Mouse (Mus musculus): ENCODE data around the gene P2ry10.
"Not testable (repeated sequence)": the region's sequence is repeated elsewhere in the genome, so short reads cannot be mapped to it uniquely, and the experiment has no call there.

Gene P2ry10

GRCm38 (mm10) chrX:107088177-107088576 lies at the start of gene P2ry10:
Gene P2ry10, plus strand, starts transcription at chrX:107088492.
- DNase-seq = peak; percentile 21

GRCm38 (mm10) chrX:107039146-107039545 lies 49.1 kb upstream of the P2ry10 start:
- no peak for DNase-seq

DNA sequence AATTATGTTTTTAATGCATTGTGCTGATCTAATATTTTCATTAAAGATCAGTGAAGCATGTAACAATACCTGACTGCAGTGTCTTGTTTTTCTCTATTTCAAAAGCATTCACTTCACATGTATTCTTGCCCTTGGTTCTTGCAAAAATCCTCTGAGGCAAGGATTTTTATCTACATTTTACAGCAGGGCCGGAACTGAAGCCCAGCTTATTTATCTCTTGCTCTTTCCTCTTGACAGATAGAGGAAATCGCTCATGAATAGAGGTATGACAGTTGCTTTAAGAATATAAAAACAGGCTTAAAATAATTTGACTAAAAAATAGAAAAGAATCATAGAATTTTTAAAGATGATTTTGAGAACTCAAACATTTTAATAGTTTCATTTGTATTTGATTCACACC lies 48.7 kb upstream of the P2ry10 start:
- DNase-seq = no peak

- no peak for DNase-seq
Observed at GRCm38 (mm10) chrX:107042367-107042766, 45.9 kb upstream of the P2ry10 start.

DNA sequence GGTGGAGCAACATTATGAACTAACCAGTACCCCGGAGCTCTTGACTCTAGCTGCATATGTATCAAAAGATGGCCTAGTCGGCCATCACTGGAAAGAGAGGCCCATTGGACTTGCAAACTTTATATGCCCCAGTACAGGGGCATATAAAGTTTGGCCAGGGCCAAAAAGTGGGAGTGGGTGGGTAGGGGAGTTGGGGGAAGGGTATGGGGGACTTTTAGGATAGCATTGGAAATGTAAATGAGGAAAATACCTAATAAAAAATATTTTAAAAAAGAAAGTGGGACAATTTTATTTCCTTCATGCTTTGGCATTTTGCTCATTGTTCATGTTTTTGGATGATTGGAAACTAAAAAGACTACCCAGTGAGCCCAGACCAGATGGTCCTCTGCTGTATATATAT lies 4.9 kb upstream of the P2ry10 start:
- not testable (repeated sequence) for DNase-seq

DNA sequence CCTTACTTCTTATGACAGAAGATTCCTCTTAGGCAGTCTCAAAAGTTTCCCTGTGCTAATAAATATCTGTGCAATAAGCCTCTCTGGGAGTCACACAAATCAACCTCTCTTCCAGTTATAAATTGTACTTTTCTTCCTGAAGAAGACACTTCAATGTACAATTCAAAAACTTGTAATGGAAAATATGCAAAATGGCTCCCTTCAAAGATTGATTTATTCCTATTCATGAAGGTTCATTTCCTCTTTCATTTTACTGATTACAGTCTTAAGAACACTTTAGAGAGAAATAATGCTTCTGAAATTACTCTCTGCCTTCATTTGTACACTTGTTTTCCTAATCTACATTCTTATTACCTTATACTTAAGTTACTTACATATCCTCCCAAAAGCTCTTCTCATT lies 4.0 kb upstream of the P2ry10 start:
- no peak for DNase-seq

- DNase-seq = no peak
Observed at GRCm38 (mm10) chrX:107089131-107089530, 839 bp downstream of the P2ry10 start.

DNA sequence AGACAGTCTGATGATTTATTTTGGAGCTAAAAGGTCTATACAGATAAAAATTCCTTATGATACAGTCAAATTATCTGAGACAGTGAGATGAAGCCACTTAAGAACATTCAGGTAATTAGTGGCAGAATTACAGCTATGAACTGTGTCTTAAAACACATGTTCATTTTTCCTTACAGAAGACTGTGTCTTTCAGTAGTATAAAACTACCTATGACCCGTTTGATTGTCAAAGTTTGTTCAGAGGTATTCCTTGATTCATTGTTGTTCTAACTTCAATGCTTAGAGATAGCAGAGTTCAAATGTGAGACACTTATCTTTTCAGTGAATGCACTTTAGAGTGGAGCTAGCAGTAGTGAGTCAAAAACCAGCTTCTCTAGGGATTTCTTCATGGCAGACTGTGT lies 1.6 kb downstream of the P2ry10 start:
- no peak for DNase-seq

- DNase-seq = no peak
Observed at GRCm38 (mm10) chrX:107095633-107096032, 7.3 kb downstream of the P2ry10 start.

- no peak for DNase-seq
Observed at GRCm38 (mm10) chrX:107116333-107116732, 28.0 kb downstream of the P2ry10 start.

DNA sequence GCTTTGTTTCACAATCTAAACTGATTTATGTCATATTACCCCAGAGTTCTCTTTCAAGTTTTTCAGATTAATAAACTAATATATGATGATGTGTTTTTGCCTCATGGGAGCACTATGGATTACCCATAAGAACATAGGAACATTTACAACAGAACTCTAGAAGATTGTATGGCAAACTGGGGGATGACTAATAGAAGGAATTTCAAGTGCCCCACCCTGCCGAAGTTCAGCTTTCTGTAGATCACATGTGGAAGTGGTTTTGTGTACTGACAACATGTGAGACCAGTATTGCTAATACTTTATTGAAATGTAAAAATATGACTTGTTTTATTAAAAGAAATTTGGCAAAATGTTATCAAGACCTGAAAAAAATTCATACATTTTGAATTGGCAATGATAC lies 28.7 kb downstream of the P2ry10 start:
- no peak for DNase-seq

DNA sequence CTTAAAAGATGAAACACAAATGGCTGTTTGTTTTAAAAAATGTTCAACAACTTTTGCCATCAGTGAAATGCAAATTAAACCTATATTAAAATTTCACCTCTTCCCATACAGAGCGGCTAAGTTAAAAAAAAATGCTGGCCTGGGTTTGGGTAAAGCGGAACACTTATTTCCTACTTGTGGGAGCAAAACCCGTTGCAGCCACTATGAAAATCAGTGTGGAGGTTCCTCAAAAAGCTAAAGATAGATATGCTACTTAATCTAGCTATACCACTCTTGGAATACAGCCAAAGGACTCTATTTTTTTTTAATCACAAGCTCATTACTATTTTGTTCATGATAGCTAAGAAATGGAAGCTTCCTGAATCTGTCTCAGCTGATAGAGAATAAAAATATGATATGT lies 54.9 kb downstream of the P2ry10 start:
- no peak for DNase-seq

- no peak for DNase-seq
Observed at GRCm38 (mm10) chrX:107143930-107144329, 55.6 kb downstream of the P2ry10 start.

- DNase-seq = no peak
Observed at GRCm38 (mm10) chrX:107148681-107149080, 60.4 kb downstream of the P2ry10 start, which contains the start of gene P2ry10b. Gene P2ry10b, plus strand, starts transcription at chrX:107148927.

- DNase-seq = no peak
Observed at GRCm38 (mm10) chrX:107149391-107149993, 61.2 kb downstream of the P2ry10 start.

DNA sequence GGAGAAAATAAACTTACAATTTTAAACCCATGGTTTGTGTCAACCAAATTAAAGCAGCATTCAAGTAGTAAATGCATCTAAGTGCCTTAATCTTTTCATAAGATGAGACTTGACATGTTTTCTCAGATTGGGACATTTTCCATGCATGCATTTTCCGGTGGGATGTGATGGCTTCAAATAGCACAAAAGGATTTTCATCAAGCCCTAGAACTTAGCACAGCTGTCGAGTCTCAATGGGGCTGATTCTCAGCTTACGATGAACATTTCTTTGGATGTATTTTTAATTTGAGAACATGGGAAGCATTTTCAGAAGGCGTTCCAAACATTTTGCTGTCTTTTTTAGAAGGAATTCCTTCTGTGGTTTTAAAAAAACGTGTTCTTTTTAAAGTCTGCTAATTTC lies 61.7 kb downstream of the P2ry10 start:
- DNase-seq = no peak

- peak; percentile 44 for DNase-seq
Observed at GRCm38 (mm10) chrX:107150752-107151515, 62.6 kb downstream of the P2ry10 start.

All from thymus, postnatal 14 days (tissue).